Mouse (Mus musculus): ENCODE measurements around the gene Bod1l. TPM values are rescaled to one million over a fixed set of nuclear protein-coding genes. Genes with fewer than 3 reads are reported as not detected.

Bod1l gene
- polyA plus RNA-seq, 1 experiment from 2014 or later = 30.8 TPM

GRCm38 (mm10) chr5:41788877-41789276, 55.2 kb downstream of the Bod1l start:
- H3K4me3 ChIP-seq = no peak overlapping the region
- H3K9ac ChIP-seq = no peak overlapping the region
- H3K4me1 ChIP-seq (replicated peaks) = no peaks in the 10 kb centered on the region
- no peak for ATAC-seq (ENCODE audit: low FRiP score)
- no peak overlapping the region for H3K4me2 ChIP-seq
- WGBS = 82% methylated on average over 6 of the region's 6 CpGs
- no peaks in the 10 kb centered on the region for H3K27me3 ChIP-seq
- H3K27ac ChIP-seq = no peak overlapping the region
- peaks cover 85% of the 10 kb centered on the region for H3K36me3 ChIP-seq
- no peaks in the 10 kb centered on the region for H3K9me3 ChIP-seq

- Histone ChIP-seq H3K9ac (no peak overlapping the region), H3K9me3 (no peaks in the 10 kb centered on the region), H3K4me1 (replicated peaks) (no peaks in the 10 kb centered on the region), H3K4me3 (no peak overlapping the region), H3K4me2 (no peak overlapping the region), H3K36me3 (peaks cover 28% of the 10 kb centered on the region), H3K27ac (no peak overlapping the region), H3K27me3 (no peaks in the 10 kb centered on the region)
- no peak for ATAC-seq (ENCODE audit: low FRiP score)
- 86% methylated on average over 5 of the region's 5 CpGs for WGBS
Measured at GRCm38 (mm10) chr5:41781890-41782289, 62.2 kb downstream of the Bod1l start.

- Histone ChIP-seq H3K27me3 (no peaks in the 10 kb centered on the region), H3K36me3 (peaks cover 9% of the 10 kb centered on the region), H3K9me3 (no peaks in the 10 kb centered on the region), H3K27ac (no peak overlapping the region), H3K4me1 (replicated peaks) (no peaks in the 10 kb centered on the region), H3K9ac (no peak overlapping the region), H3K4me3 (no peak overlapping the region), H3K4me2 (no peak overlapping the region)
- WGBS = 85% methylated on average over 3 of the region's 3 CpGs
- ATAC-seq (ENCODE audit: low FRiP score) = no peak
Measured at GRCm38 (mm10) chr5:41780026-41780425, 64.1 kb downstream of the Bod1l start.

- WGBS = 76% methylated on average over 6 of the region's 6 CpGs
- ATAC-seq (ENCODE audit: low FRiP score) = no peak
Measured at GRCm38 (mm10) chr5:41775728-41776127, 68.4 kb downstream of the Bod1l start.

GRCm38 (mm10) chr5:41775273-41775672, 68.8 kb downstream of the Bod1l start:
- Histone ChIP-seq H3K9ac (no peak overlapping the region), H3K9me3 (no peaks in the 10 kb centered on the region), H3K27ac (no peak overlapping the region), H3K4me2 (no peak overlapping the region), H3K36me3 (no peaks in the 10 kb centered on the region), H3K4me3 (no peak overlapping the region), H3K4me1 (replicated peaks) (no peaks in the 10 kb centered on the region), H3K27me3 (peaks cover 9% of the 10 kb centered on the region; the same call in 1 of the 2 replicates)
- 84% methylated on average over 3 of the region's 3 CpGs for WGBS
- ATAC-seq (ENCODE audit: low FRiP score) = no peak

More at GRCm38 (mm10) chr5:41775728-41776127, 68.4 kb downstream of the Bod1l start:
- Histone ChIP-seq H3K9me3 (no peaks in the 10 kb centered on the region), H3K36me3 (no peaks in the 10 kb centered on the region), H3K4me2 (no peak overlapping the region), H3K27ac (no peak overlapping the region), H3K4me3 (no peak overlapping the region), H3K4me1 (replicated peaks) (no peaks in the 10 kb centered on the region), H3K27me3 (0 out of 2 replicates have a peak, but pooled peaks cover 7% of the 10 kb centered on the region), H3K9ac (no peak overlapping the region)

- Histone ChIP-seq H3K36me3 (no peaks in the 10 kb centered on the region), H3K27me3 (peaks cover 70% of the 10 kb centered on the region), H3K9ac (no peak overlapping the region), H3K9me3 (no peaks in the 10 kb centered on the region), H3K4me3 (peak overlapping the region; percentile 17; the same call in 1 of the 2 replicates), H3K27ac (no peak overlapping the region), H3K4me2 (peak overlapping the region; percentile 44), H3K4me1 (replicated peaks) (peaks cover 26% of the 10 kb centered on the region)
- WGBS = 5% methylated on average over 21 of the region's 21 CpGs
- peak; percentile 74 for ATAC-seq (ENCODE audit: low FRiP score)
Measured at GRCm38 (mm10) chr5:41768382-41769040, 75.6 kb downstream of the Bod1l start.

GRCm38 (mm10) chr5:41767296-41768200, 76.6 kb downstream of the Bod1l start:
- Histone ChIP-seq H3K9ac (no peak overlapping the region), H3K4me1 (replicated peaks) (peaks cover 31% of the 10 kb centered on the region), H3K27me3 (peaks cover 80% of the 10 kb centered on the region), H3K9me3 (no peaks in the 10 kb centered on the region), H3K36me3 (no peaks in the 10 kb centered on the region), H3K4me2 (peak overlapping the region; percentile 44), H3K27ac (no peak overlapping the region), H3K4me3 (peak overlapping the region; percentile 17)
- WGBS = 2% methylated on average over 33 of the region's 33 CpGs
- no peak for ATAC-seq (ENCODE audit: low FRiP score)

- H3K4me3 ChIP-seq = no peak overlapping the region
- no peak overlapping the region for H3K9ac ChIP-seq
- 2% methylated on average over 27 of the region's 27 CpGs for WGBS
- peaks cover 87% of the 10 kb centered on the region for H3K27me3 ChIP-seq
- H3K4me2 ChIP-seq = no peak overlapping the region
- H3K27ac ChIP-seq = no peak overlapping the region
- peaks cover 36% of the 10 kb centered on the region for H3K4me1 ChIP-seq (replicated peaks)
- H3K9me3 ChIP-seq = no peaks in the 10 kb centered on the region
- H3K36me3 ChIP-seq = no peaks in the 10 kb centered on the region
- no peak for ATAC-seq (ENCODE audit: low FRiP score)
Measured at GRCm38 (mm10) chr5:41766406-41767010, 77.6 kb downstream of the Bod1l start.

GRCm38 (mm10) chr5:41765626-41766405, 78.3 kb downstream of the Bod1l start:
- WGBS = 2% methylated on average over 14 of the region's 14 CpGs
- Histone ChIP-seq H3K4me1 (replicated peaks) (peaks cover 43% of the 10 kb centered on the region), H3K9ac (no peak overlapping the region), H3K27me3 (peaks cover 90% of the 10 kb centered on the region), H3K4me2 (no peak overlapping the region), H3K4me3 (no peak overlapping the region), H3K27ac (no peak overlapping the region), H3K36me3 (no peaks in the 10 kb centered on the region), H3K9me3 (no peaks in the 10 kb centered on the region)
- no peak for ATAC-seq (ENCODE audit: low FRiP score)

GRCm38 (mm10) chr5:41763731-41764721, 80.1 kb downstream of the Bod1l start, which contains the start of gene Nkx3-2:
Nkx3-2 (minus strand) TSS chr5:41764501.
- peak within 1 kb of the TSS; percentile 56 for H3K4me2 ChIP-seq
- H3K9ac ChIP-seq = peak within 1 kb of the TSS; percentile 5; the same call in 1 of the 2 replicates
- H3K27me3 ChIP-seq = peaks cover 91% of the 10 kb centered on the region
- H3K4me3 ChIP-seq = peak within 1 kb of the TSS; percentile 35
- H3K36me3 ChIP-seq = no peaks in the 10 kb centered on the region
- under 1% methylated on average over 77 of the region's 79 CpGs for WGBS
- no peak within 1 kb of the TSS for H3K27ac ChIP-seq
- ATAC-seq (ENCODE audit: low FRiP score) = peak; percentile 34
- peaks cover 43% of the 10 kb centered on the region for H3K4me1 ChIP-seq (replicated peaks)
- H3K9me3 ChIP-seq = no peaks in the 10 kb centered on the region
